Mouse (Mus musculus) urinary bladder, adult 18-20 months (tissue): ENCODE data around the gene Gm17654.
"Not testable (repeated sequence)": the region's sequence is repeated elsewhere in the genome, so short reads cannot be mapped to it uniquely, and the experiment has no call there.

Source experiments
- DNase-seq, 2 experiments: peaks; one replicate each; pipeline ENCODE4 v3.0.0; 2022; ENCODE audit warnings: low spot score in 2 of 2, mixed read lengths in 2 of 2

Gm17654 gene

GRCm38 (mm10) chr14:43579046-43579445, at the start of gene Gm17654:
Gm17654 (minus strand) TSS chr14:43579146.
- not testable (repeated sequence) for DNase-seq

GRCm38 (mm10) chr14:43607913-43608312, 29.0 kb upstream of the Gm17654 start, which contains the start of gene Gm10375:
Gm10375 (minus strand) TSS chr14:43608013.
- not testable (repeated sequence) for DNase-seq

GRCm38 (mm10) chr14:43577969-43578368, 977 bp downstream of the Gm17654 start:
- not testable (repeated sequence) for DNase-seq

GRCm38 (mm10) chr14:43552271-43552670, 26.7 kb downstream of the Gm17654 start:
- DNase-seq: not testable (repeated sequence)

- not testable (repeated sequence) for DNase-seq
These were observed 32.7 kb downstream of the Gm17654 start for GRCm38 (mm10) chr14:43546281-43546680.

- DNase-seq: not testable (repeated sequence)
These were observed 35.7 kb downstream of the Gm17654 start, which contains the start of gene Gm5799 for GRCm38 (mm10) chr14:43543276-43543675. Gm5799 (plus strand) TSS chr14:43543576.

- DNase-seq: not testable (repeated sequence)
These were observed 40.8 kb downstream of the Gm17654 start for GRCm38 (mm10) chr14:43538144-43538543.

GRCm38 (mm10) chr14:43532387-43532786, 46.6 kb downstream of the Gm17654 start:
- not testable (repeated sequence) for DNase-seq

GRCm38 (mm10) chr14:43532011-43532383, 46.9 kb downstream of the Gm17654 start:
- not testable (repeated sequence) for DNase-seq

- not testable (repeated sequence) for DNase-seq
These were observed 47.6 kb downstream of the Gm17654 start for GRCm38 (mm10) chr14:43531052-43532010.
